Mouse (Mus musculus): ENCODE measurements around the gene Map2k6.

- TF ChIP-seq POLR2A (IDR thresholded peaks at IDR 0.05; ENCODE audit: extremely low read depth, insufficient read depth, low read length) = no peak
- TF ChIP-seq CTCF (IDR thresholded peaks at IDR 0.05; ENCODE audit: low read depth, low read length) = no peak
These were observed 4.7 kb downstream of the Map2k6 start for GRCm38 (mm10) chr11:110403602-110404001.

Data from liver, adult 2 months (tissue).